Mouse (Mus musculus) stomach, postnatal 0 days (tissue): ENCODE results near the gene Auts2.

Experiments used
- CTCF ChIP-seq: IDR thresholded peaks from 2 replicates; pipeline ENCODE4 v1.5.1; 2016; ENCODE audit warnings: antibody characterized with exemption, low read depth, mild to moderate bottlenecking, moderate library complexity
- EP300 ChIP-seq: optimal IDR thresholded peaks from 2 replicates; pipeline ENCODE3; 2016; ENCODE audit warnings: antibody characterized with exemption

- TF ChIP-seq CTCF (no peak), EP300 (no peak)
Measured at GRCm38 (mm10) chr5:132333744-132334143, 209.4 kb downstream of the Auts2 start.
